Mouse (Mus musculus) liver, embryonic 14.5 days (tissue): ENCODE results near the gene Tgfbr3l.

Experiments
- CTCF ChIP-seq: IDR thresholded peaks from 2 replicates; pipeline ENCODE4 v1.5.1; 2016; ENCODE audit warnings: antibody characterized with exemption, low read depth, control low read depth
- EP300 ChIP-seq: IDR thresholded peaks from 2 replicates; pipeline ENCODE4 v1.6.1; 2016; ENCODE audit warnings: antibody characterized with exemption, low read depth

GRCm38 (mm10) chr8:4216296-4216695, 31.7 kb upstream of the Tgfbr3l start:
- TF ChIP-seq CTCF, result no peak
- no peak for TF ChIP-seq EP300
